Mouse (Mus musculus) liver, adult 2 months (tissue): ENCODE measurements at regions not wholly inside any gene's neighbourhood (a gene's known extent, or its start where the extent isn't known, plus 50 kb on each side); places are given as distances from the start of the nearest gene placed in this dataset.

Experiments used
- CTCF ChIP-seq: fragments of 200-500 bp; IDR thresholded peaks from 2 replicates; pipeline ENCODE4 v1.5.1; 2011; ENCODE audit warnings: low read depth, low read length, control low read depth
- POLR2A ChIP-seq: fragments of 200-500 bp; IDR thresholded peaks from 2 replicates; pipeline ENCODE4 v1.6.1; 2011; ENCODE audit warnings: low read length, control low read depth; ENCODE audit not compliant: insufficient read depth; ENCODE audit errors: extremely low read depth

DNA sequence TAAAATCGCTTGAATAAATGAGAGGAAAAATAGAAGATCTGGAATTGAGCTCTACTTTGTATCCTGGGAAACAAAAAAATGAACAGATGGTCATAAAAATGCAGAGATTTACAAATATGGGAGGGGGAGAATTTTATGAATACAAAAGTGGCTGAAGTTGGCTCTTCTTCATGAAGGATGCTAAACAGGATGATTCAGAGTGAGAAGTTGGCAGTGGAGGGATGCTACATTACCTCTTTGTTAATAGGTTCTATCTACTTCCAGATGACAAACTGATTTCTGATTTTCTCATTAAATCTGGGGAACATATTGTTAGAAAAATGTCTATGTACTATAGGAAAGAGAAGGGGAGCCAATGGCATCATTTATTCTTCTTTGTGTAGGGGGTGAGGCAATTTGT is 2785.8 kb downstream of the Poteg start:
- TF ChIP-seq POLR2A = no peak
- TF ChIP-seq CTCF = no peak
